Mouse (Mus musculus): ENCODE data around the gene Mcoln3. TPM values are rescaled to one million over a fixed set of nuclear protein-coding genes. Genes with fewer than 3 reads are reported as not detected.

Mcoln3 gene
- polyA plus RNA-seq, 1 experiment from 2014 or later = 3.6 TPM

GRCm38 (mm10) chr3:146145501-146145900 lies 28.3 kb downstream of the Mcoln3 start:
- DNase-seq (ENCODE audit: low spot score, missing footprints) (no peak), ATAC-seq (ENCODE audit: low FRiP score) (no peak)
- Histone ChIP-seq H3K9me3 (ENCODE audit: control insufficient read depth, low read length) (no peaks in the 10 kb centered on the region), H3K36me3 (ENCODE audit: control insufficient read depth, insufficient read depth, low read length) (no peaks in the 10 kb centered on the region), H3K9ac (ENCODE audit: low read length) (no peak overlapping the region), H3K4me1 (ENCODE audit: control insufficient read depth, insufficient read depth, low read length) (peaks cover 6% of the 10 kb centered on the region; the same call in 1 of the 2 replicates), H3K4me3 (ENCODE audit: low read depth, low read length) (no peak overlapping the region), H3K27ac (ENCODE audit: low read depth, low read length) (no peak overlapping the region), H3K4me2 (no peak overlapping the region), H3K27me3 (ENCODE audit: control insufficient read depth, insufficient read depth, low read length) (peaks cover 10% of the 10 kb centered on the region)
- WGBS = 62% methylated on average over 5 of the region's 5 CpGs

GRCm38 (mm10) chr3:146146131-146146530 lies 28.9 kb downstream of the Mcoln3 start:
- ATAC-seq (ENCODE audit: low FRiP score) (no peak), DNase-seq (ENCODE audit: low spot score, missing footprints) (no peak)
- peaks cover 6% of the 10 kb centered on the region; the same call in 1 of the 2 replicates for H3K4me1 ChIP-seq (ENCODE audit: control insufficient read depth, insufficient read depth, low read length)
- H3K4me2 ChIP-seq = no peak overlapping the region
- H3K27ac ChIP-seq (ENCODE audit: low read depth, low read length) = no peak overlapping the region
- H3K9me3 ChIP-seq (ENCODE audit: control insufficient read depth, low read length) = no peaks in the 10 kb centered on the region
- H3K9ac ChIP-seq (ENCODE audit: low read length) = no peak overlapping the region
- WGBS = 82% methylated on average over 5 of the region's 5 CpGs
- peaks cover 10% of the 10 kb centered on the region for H3K27me3 ChIP-seq (ENCODE audit: control insufficient read depth, insufficient read depth, low read length)
- H3K36me3 ChIP-seq (ENCODE audit: control insufficient read depth, insufficient read depth, low read length) = no peaks in the 10 kb centered on the region
- no peak overlapping the region for H3K4me3 ChIP-seq (ENCODE audit: low read depth, low read length)

GRCm38 (mm10) chr3:146149156-146150057 lies 32.2 kb downstream of the Mcoln3 start, which contains the start of gene Mcoln2:
Gene Mcoln2, plus strand, starts transcription at chr3:146149833.
- peaks cover 6% of the 10 kb centered on the region; the same call in 1 of the 2 replicates for H3K4me1 ChIP-seq (ENCODE audit: control insufficient read depth, insufficient read depth, low read length)
- peak within 1 kb of the TSS; percentile 31 for H3K9ac ChIP-seq (ENCODE audit: low read length)
- peak; percentile 71 for ATAC-seq (ENCODE audit: low FRiP score)
- H3K4me3 ChIP-seq (ENCODE audit: low read depth, low read length) = peak within 1 kb of the TSS; percentile 37
- WGBS = 13% methylated on average over 34 of the region's 34 CpGs
- DNase-seq (ENCODE audit: low spot score, missing footprints) = peak; percentile 91
- H3K9me3 ChIP-seq (ENCODE audit: control insufficient read depth, low read length) = no peaks in the 10 kb centered on the region
- H3K4me2 ChIP-seq = peak within 1 kb of the TSS; percentile 83
- H3K36me3 ChIP-seq (ENCODE audit: control insufficient read depth, insufficient read depth, low read length) = no peaks in the 10 kb centered on the region
- no peak within 1 kb of the TSS for H3K27ac ChIP-seq (ENCODE audit: low read depth, low read length)
- peaks cover 12% of the 10 kb centered on the region for H3K27me3 ChIP-seq (ENCODE audit: control insufficient read depth, insufficient read depth, low read length)

GRCm38 (mm10) chr3:146150058-146150400 lies 32.8 kb downstream of the Mcoln3 start:
- Histone ChIP-seq H3K4me2 (peak overlapping the region; percentile 83), H3K27ac (ENCODE audit: low read depth, low read length) (no peak overlapping the region)

GRCm38 (mm10) chr3:146150560-146150959 lies 33.3 kb downstream of the Mcoln3 start:
- ATAC-seq (ENCODE audit: low FRiP score) (no peak; the same call in 1 of the 2 replicates), DNase-seq (ENCODE audit: low spot score, missing footprints) (peak; percentile 90)
- H3K4me3 ChIP-seq (ENCODE audit: low read depth, low read length) = no peak overlapping the region
- H3K4me2 ChIP-seq = peak overlapping the region; percentile 83
- peaks cover 6% of the 10 kb centered on the region; the same call in 1 of the 2 replicates for H3K4me1 ChIP-seq (ENCODE audit: control insufficient read depth, insufficient read depth, low read length)
- H3K36me3 ChIP-seq (ENCODE audit: control insufficient read depth, insufficient read depth, low read length) = no peaks in the 10 kb centered on the region
- H3K9me3 ChIP-seq (ENCODE audit: control insufficient read depth, low read length) = no peaks in the 10 kb centered on the region
- H3K27ac ChIP-seq (ENCODE audit: low read depth, low read length) = no peak overlapping the region
- H3K27me3 ChIP-seq (ENCODE audit: control insufficient read depth, insufficient read depth, low read length) = peaks cover 12% of the 10 kb centered on the region
- 27% methylated on average over 11 of the region's 11 CpGs for WGBS
- H3K9ac ChIP-seq (ENCODE audit: low read length) = no peak overlapping the region

More at GRCm38 (mm10) chr3:146150058-146150400, 32.8 kb downstream of the Mcoln3 start:
- Histone ChIP-seq H3K4me3 (ENCODE audit: low read depth, low read length) (peak overlapping the region; percentile 37), H3K4me1 (ENCODE audit: control insufficient read depth, insufficient read depth, low read length) (peaks cover 6% of the 10 kb centered on the region; the same call in 1 of the 2 replicates), H3K36me3 (ENCODE audit: control insufficient read depth, insufficient read depth, low read length) (no peaks in the 10 kb centered on the region), H3K9me3 (ENCODE audit: control insufficient read depth, low read length) (no peaks in the 10 kb centered on the region), H3K9ac (ENCODE audit: low read length) (peak overlapping the region; percentile 31), H3K27me3 (ENCODE audit: control insufficient read depth, insufficient read depth, low read length) (peaks cover 12% of the 10 kb centered on the region)
- ATAC-seq (ENCODE audit: low FRiP score) (peak; percentile 52), DNase-seq (ENCODE audit: low spot score, missing footprints) (peak; percentile 93)
- WGBS = under 1% methylated on average over 25 of the region's 26 CpGs

- no peak overlapping the region for H3K4me2 ChIP-seq
- no peak overlapping the region for H3K9ac ChIP-seq (ENCODE audit: low read length)
- no peak for DNase-seq (ENCODE audit: low spot score, missing footprints)
- 95% methylated on average over 10 of the region's 10 CpGs for WGBS
- H3K9me3 ChIP-seq (ENCODE audit: control insufficient read depth, low read length) = no peaks in the 10 kb centered on the region
- ATAC-seq (ENCODE audit: low FRiP score) = no peak
- no peak overlapping the region for H3K27ac ChIP-seq (ENCODE audit: low read depth, low read length)
- H3K27me3 ChIP-seq (ENCODE audit: control insufficient read depth, insufficient read depth, low read length) = peaks cover 12% of the 10 kb centered on the region
- H3K4me1 ChIP-seq (ENCODE audit: control insufficient read depth, insufficient read depth, low read length) = peaks cover 6% of the 10 kb centered on the region; the same call in 1 of the 2 replicates
- H3K36me3 ChIP-seq (ENCODE audit: control insufficient read depth, insufficient read depth, low read length) = no peaks in the 10 kb centered on the region
- H3K4me3 ChIP-seq (ENCODE audit: low read depth, low read length) = no peak overlapping the region
Observed at GRCm38 (mm10) chr3:146151328-146151727, 34.1 kb downstream of the Mcoln3 start.

GRCm38 (mm10) chr3:146151755-146152154 lies 34.5 kb downstream of the Mcoln3 start:
- Histone ChIP-seq H3K9ac (ENCODE audit: low read length) (no peak overlapping the region), H3K27me3 (ENCODE audit: control insufficient read depth, insufficient read depth, low read length) (peaks cover 12% of the 10 kb centered on the region), H3K36me3 (ENCODE audit: control insufficient read depth, insufficient read depth, low read length) (no peaks in the 10 kb centered on the region), H3K27ac (ENCODE audit: low read depth, low read length) (no peak overlapping the region), H3K4me3 (ENCODE audit: low read depth, low read length) (no peak overlapping the region), H3K4me1 (ENCODE audit: control insufficient read depth, insufficient read depth, low read length) (peaks cover 6% of the 10 kb centered on the region; the same call in 1 of the 2 replicates), H3K4me2 (no peak overlapping the region), H3K9me3 (ENCODE audit: control insufficient read depth, low read length) (no peaks in the 10 kb centered on the region)
- ATAC-seq (ENCODE audit: low FRiP score) = no peak
- no peak for DNase-seq (ENCODE audit: low spot score, missing footprints)
- WGBS = 91% methylated on average over 8 of the region's 8 CpGs

GRCm38 (mm10) chr3:146152348-146152747 lies 35.1 kb downstream of the Mcoln3 start:
- H3K36me3 ChIP-seq (ENCODE audit: control insufficient read depth, insufficient read depth, low read length) = no peaks in the 10 kb centered on the region
- H3K4me2 ChIP-seq = no peak overlapping the region
- WGBS = 85% methylated on average over 8 of the region's 8 CpGs
- ATAC-seq (ENCODE audit: low FRiP score) (no peak), DNase-seq (ENCODE audit: low spot score, missing footprints) (no peak)
- peaks cover 12% of the 10 kb centered on the region for H3K27me3 ChIP-seq (ENCODE audit: control insufficient read depth, insufficient read depth, low read length)
- H3K27ac ChIP-seq (ENCODE audit: low read depth, low read length) = no peak overlapping the region
- H3K9ac ChIP-seq (ENCODE audit: low read length) = no peak overlapping the region
- H3K4me3 ChIP-seq (ENCODE audit: low read depth, low read length) = no peak overlapping the region
- peaks cover 6% of the 10 kb centered on the region; the same call in 1 of the 2 replicates for H3K4me1 ChIP-seq (ENCODE audit: control insufficient read depth, insufficient read depth, low read length)
- H3K9me3 ChIP-seq (ENCODE audit: control insufficient read depth, low read length) = no peaks in the 10 kb centered on the region

- H3K27ac ChIP-seq (ENCODE audit: low read depth, low read length) = no peak overlapping the region
- no peak overlapping the region for H3K4me2 ChIP-seq
- no peak overlapping the region for H3K9ac ChIP-seq (ENCODE audit: low read length)
- H3K4me1 ChIP-seq (ENCODE audit: control insufficient read depth, insufficient read depth, low read length) = peaks cover 6% of the 10 kb centered on the region; the same call in 1 of the 2 replicates
- H3K9me3 ChIP-seq (ENCODE audit: control insufficient read depth, low read length) = no peaks in the 10 kb centered on the region
- DNase-seq (ENCODE audit: low spot score, missing footprints) (no peak), ATAC-seq (ENCODE audit: low FRiP score) (no peak)
- H3K36me3 ChIP-seq (ENCODE audit: control insufficient read depth, insufficient read depth, low read length) = no peaks in the 10 kb centered on the region
- 69% methylated on average over 2 of the region's 2 CpGs for WGBS
- H3K27me3 ChIP-seq (ENCODE audit: control insufficient read depth, insufficient read depth, low read length) = peaks cover 12% of the 10 kb centered on the region
- H3K4me3 ChIP-seq (ENCODE audit: low read depth, low read length) = no peak overlapping the region
Observed at GRCm38 (mm10) chr3:146152913-146153312, 35.7 kb downstream of the Mcoln3 start.
